Mouse (Mus musculus) liver, adult 2 months (tissue): Measurements from ENCODE around the gene Nim1k.

ENCODE experiments used
- CTCF ChIP-seq: fragments of 200-500 bp; IDR thresholded peaks from 2 replicates; pipeline ENCODE4 v1.5.1; 2011; ENCODE audit warnings: low read depth, low read length, control low read depth
- POLR2A ChIP-seq: fragments of 200-500 bp; IDR thresholded peaks from 2 replicates; pipeline ENCODE4 v1.6.1; 2011; ENCODE audit warnings: low read length, control low read depth; ENCODE audit not compliant: insufficient read depth; ENCODE audit errors: extremely low read depth

DNA sequence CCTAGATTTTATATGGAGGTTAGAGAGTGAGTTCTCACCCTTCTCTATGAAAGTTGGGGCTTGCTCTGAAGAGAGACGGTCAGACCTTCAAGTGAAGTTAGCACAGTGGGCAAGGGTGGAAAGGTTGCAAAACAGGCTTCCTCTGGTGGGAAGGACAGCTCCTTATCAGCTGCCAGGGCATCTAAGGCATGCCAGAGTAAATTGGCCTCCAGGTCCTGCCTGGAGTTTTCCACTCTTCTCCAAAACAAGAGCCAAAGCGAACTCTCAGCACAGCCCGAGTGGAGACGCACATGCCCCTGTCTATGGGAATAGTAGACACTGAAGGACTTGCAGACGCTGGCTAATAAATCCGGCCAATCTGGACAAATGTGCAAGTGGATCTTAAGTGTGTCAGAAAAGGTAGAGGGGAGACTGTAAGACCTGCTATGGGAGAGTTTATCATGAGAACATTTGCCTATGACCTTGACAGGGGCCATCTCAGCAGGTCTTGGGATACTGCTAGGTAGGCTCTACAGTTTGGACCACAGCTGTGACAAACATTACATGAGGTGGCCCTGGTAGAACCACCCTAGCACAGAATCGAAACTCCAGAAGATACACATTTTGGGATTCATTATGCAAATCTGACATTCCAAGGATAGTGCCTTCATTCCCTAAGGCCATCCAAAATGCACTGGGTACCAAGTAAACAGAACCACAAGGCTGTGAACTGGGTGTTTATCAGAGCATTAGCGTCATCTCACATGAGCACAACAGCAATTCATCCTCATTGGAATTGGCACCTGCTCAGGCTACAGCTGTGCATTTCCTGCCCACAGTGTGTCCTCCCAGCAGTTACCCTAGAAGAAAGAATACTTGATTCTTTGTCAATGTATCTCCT, 46.1 kb downstream of the Nim1k start:
- TF ChIP-seq POLR2A (no peak), CTCF (no peak)
